Mouse (Mus musculus) brain, embryonic 14.5 days (tissue): ENCODE measurements at regions not wholly inside any gene's neighbourhood (a gene's known extent, or its start where the extent isn't known, plus 50 kb on each side); places are given as distances from the start of the nearest gene placed in this dataset.

Experiments used
- CTCF ChIP-seq: fragments of 200-500 bp; IDR thresholded peaks from 2 replicates; pipeline ENCODE4 v1.5.1; 2012; ENCODE audit warnings: inconsistent platforms, mild to moderate bottlenecking, moderate library complexity, borderline replicate concordance; ENCODE audit not compliant: insufficient read depth, insufficient read length; ENCODE audit errors: extremely low read depth
- POLR2A ChIP-seq: fragments of 200-500 bp; IDR thresholded peaks from 2 replicates; pipeline ENCODE4 v1.6.1; 2012; ENCODE audit warnings: mild to moderate bottlenecking, inconsistent platforms, borderline replicate concordance; ENCODE audit not compliant: poor library complexity, insufficient read depth, insufficient read length, severe bottlenecking; ENCODE audit errors: extremely low read depth

DNA sequence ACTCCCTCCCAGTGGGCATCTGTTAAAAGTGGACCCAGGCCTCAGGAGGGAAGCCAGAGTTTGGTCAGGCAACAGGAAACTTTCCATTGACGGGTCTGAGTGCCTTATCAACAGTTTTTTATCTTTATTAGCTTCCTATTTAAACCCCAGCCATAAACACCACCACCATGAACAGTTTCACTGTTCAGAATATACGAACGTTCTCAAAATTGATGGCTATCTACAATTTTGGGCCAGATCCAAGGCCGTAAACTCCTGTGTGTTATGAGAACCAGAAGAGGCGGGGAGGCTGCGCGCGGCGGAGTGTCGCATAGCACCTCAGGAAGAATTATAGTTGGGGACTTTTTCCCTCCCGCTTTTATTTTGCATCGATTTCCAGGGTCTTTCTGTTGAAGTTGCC, 67.8 kb downstream of the Gm10320 start:
- no peak for TF ChIP-seq CTCF
- no peak for TF ChIP-seq POLR2A
